Mouse (Mus musculus) liver, adult 2 months (tissue): ENCODE measurements around the gene Gas2. TPM values are rescaled to one million over a fixed set of nuclear protein-coding genes. Genes with fewer than 3 reads are reported as not detected.

ENCODE experiments used
- DNase-seq: peaks from one replicate; pipeline ENCODE4 v3.0.0-alpha.2; 2011; ENCODE audit warnings: low read depth, low spot score; ENCODE audit errors: extremely low read depth
- H3K27ac ChIP-seq: fragments of 200-500 bp; replicated peaks from 2 replicates; pipeline ENCODE4 v1.5.1; 2012; ENCODE audit warnings: low read depth, mild to moderate bottlenecking, control low read depth, inconsistent platforms, low read length; ENCODE audit not compliant: insufficient read depth
- H3K27me3 ChIP-seq: fragments of 200-500 bp; 2 replicates; pipeline ENCODE4 v1.6.1; 2012; ENCODE audit warnings: mild to moderate bottlenecking, moderate library complexity, low read length, inconsistent platforms; ENCODE audit not compliant: control insufficient read depth, insufficient read depth
- H3K36me3 ChIP-seq: fragments of 200-500 bp; 2 replicates; pipeline ENCODE4 v1.6.1; 2012; ENCODE audit warnings: low read length, inconsistent platforms; ENCODE audit not compliant: control insufficient read depth, insufficient read depth
- H3K4me1 ChIP-seq: fragments of 200-500 bp; 2 replicates; pipeline ENCODE4 v1.6.1; 2011; ENCODE audit warnings: low read length; ENCODE audit not compliant: control insufficient read depth, insufficient read depth
- H3K4me3 ChIP-seq: fragments of 200-500 bp; 2 replicates; pipeline ENCODE4 v1.5.1; 2011; ENCODE audit warnings: low read depth, mild to moderate bottlenecking, control low read depth, low read length, moderate library complexity; ENCODE audit not compliant: insufficient read depth
- H3K79me2 ChIP-seq: fragments of 200-500 bp; 2 replicates; pipeline ENCODE4 v1.6.1; 2012; ENCODE audit warnings: inconsistent platforms, mild to moderate bottlenecking, low read length, moderate library complexity; ENCODE audit not compliant: control insufficient read depth, insufficient read depth
- H3K9ac ChIP-seq: fragments of 200-500 bp; 2 replicates; pipeline ENCODE4 v1.6.1; 2012; ENCODE audit warnings: low read depth, mild to moderate bottlenecking, control low read depth, inconsistent platforms, low read length
- CTCF ChIP-seq: fragments of 200-500 bp; IDR thresholded peaks from 2 replicates; pipeline ENCODE4 v1.5.1; 2011; ENCODE audit warnings: low read depth, low read length, control low read depth
- POLR2A ChIP-seq: fragments of 200-500 bp; IDR thresholded peaks from 2 replicates; pipeline ENCODE4 v1.6.1; 2011; ENCODE audit warnings: low read length, control low read depth; ENCODE audit not compliant: insufficient read depth; ENCODE audit errors: extremely low read depth
- WGBS: fragments of 180-500 bp; shearing (Covaris S2); methylation state at CpG from one replicate; pipeline ENCODE4 v1.1.7; 2018; 5-methylcytosine and 5-hydroxymethylcytosine counted together
- polyA plus RNA-seq: library from polyadenylated mRNA; depleted of rRNA; stranded (reverse); fragments of >200 nt; gene quantifications from 2 replicates; pipeline ENCODE4 v1.2.3, GENCODE M21; 2012; rRNA removed
- total RNA-seq: library from RNA; depleted of rRNA; stranded (reverse); fragments of >200 nt; gene quantifications from 2 replicates; pipeline ENCODE4 v1.2.3, GENCODE M21; 2014; rRNA removed

Gas2 gene
- total and polyA plus RNA-seq, 2 experiments: 15.7 to 43.6 TPM

- Histone ChIP-seq H3K9ac (no peak within 1 kb of the TSS), H3K36me3 (no peaks in the 10 kb centered on the region), H3K4me3 (no peak within 1 kb of the TSS), H3K79me2 (no peaks in the 10 kb centered on the region), H3K27me3 (no peaks in the 10 kb centered on the region), H3K27ac (no peak within 1 kb of the TSS), H3K4me1 (no peaks in the 10 kb centered on the region)
- no peak for DNase-seq
- TF ChIP-seq CTCF (no peak), POLR2A (no peak)
- 81% methylated on average over 3 of the region's 3 CpGs for WGBS
These were observed 153.8 kb downstream of the Gas2 start, which contains the start of gene 1700015G11Rik for GRCm38 (mm10) chr7:52015628-52016027. Gene 1700015G11Rik (minus strand): TSS chr7:52015728.

DNA sequence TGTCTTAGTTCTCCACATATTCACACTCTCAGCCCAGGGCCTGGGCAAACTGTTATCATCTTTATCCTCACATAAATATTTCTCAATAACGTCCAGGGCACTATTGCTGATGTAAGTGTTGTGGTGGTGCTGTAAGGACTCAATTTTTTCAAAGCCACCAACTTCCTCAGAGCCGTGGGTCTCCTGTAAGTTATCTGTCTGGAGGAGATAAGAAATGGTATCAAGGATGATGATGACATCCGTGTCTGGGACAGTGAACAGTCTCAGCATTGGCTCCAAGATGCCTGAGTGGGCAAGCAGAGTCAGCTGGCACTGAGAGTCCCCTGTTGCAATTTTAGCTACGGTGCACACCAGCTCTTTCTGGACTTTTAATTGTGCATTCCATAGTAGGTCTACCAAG is 160.2 kb downstream of the Gas2 start:
- WGBS: 74% methylated on average over 4 of the region's 4 CpGs
- no peak for DNase-seq
- no peak for TF ChIP-seq CTCF
- no peak for TF ChIP-seq POLR2A
- no peak overlapping the region for H3K9ac ChIP-seq
- no peak overlapping the region for H3K4me3 ChIP-seq
- no peaks in the 10 kb centered on the region for H3K79me2 ChIP-seq
- H3K27ac ChIP-seq: no peak overlapping the region
- no peaks in the 10 kb centered on the region for H3K27me3 ChIP-seq
- H3K36me3 ChIP-seq: no peaks in the 10 kb centered on the region
- H3K4me1 ChIP-seq: no peaks in the 10 kb centered on the region

DNA sequence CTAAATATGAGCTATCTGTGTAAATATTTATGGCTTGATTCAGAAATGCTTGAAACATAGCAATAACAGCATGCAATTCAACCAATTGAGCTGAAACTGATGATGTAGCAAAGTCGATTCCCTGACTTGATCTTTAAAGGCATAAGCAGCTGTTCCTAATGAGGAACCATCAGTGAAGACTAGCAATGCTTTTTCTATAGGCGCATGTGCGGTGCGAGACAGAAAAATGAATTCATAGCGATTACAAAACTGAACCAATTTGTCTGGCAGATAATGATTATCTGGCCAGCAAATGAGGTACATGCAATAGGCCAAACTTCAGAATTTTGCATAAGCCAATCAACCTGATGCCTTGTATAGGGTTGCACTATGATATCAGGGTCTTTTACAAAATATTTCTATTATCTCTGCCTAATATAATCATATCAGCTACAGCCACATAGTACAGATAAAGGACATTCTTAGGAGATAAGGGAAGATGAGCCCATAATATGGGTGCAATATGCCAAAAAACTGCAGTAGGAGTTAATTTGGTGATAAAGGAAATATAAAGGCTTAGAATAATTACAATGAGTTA is 162.3 kb downstream of the Gas2 start:
- H3K36me3 ChIP-seq: no peaks in the 10 kb centered on the region
- no peak for DNase-seq
- no peak overlapping the region for H3K4me3 ChIP-seq
- no peak for TF ChIP-seq POLR2A
- TF ChIP-seq CTCF: no peak
- WGBS: 90% methylated on average over 5 of the region's 5 CpGs
- no peaks in the 10 kb centered on the region for H3K4me1 ChIP-seq
- H3K27ac ChIP-seq: no peak overlapping the region
- no peaks in the 10 kb centered on the region for H3K79me2 ChIP-seq
- H3K27me3 ChIP-seq: no peaks in the 10 kb centered on the region
- no peak overlapping the region for H3K9ac ChIP-seq

- no peaks in the 10 kb centered on the region for H3K79me2 ChIP-seq
- 45% methylated on average over 8 of the region's 8 CpGs for WGBS
- no peaks in the 10 kb centered on the region for H3K27me3 ChIP-seq
- no peak overlapping the region for H3K9ac ChIP-seq
- no peaks in the 10 kb centered on the region for H3K4me1 ChIP-seq
- no peak overlapping the region for H3K4me3 ChIP-seq
- H3K27ac ChIP-seq: no peak overlapping the region
- TF ChIP-seq CTCF: no peak
- no peak for TF ChIP-seq POLR2A
- peak; percentile 37 for DNase-seq
- H3K36me3 ChIP-seq: no peaks in the 10 kb centered on the region
These were observed 176.1 kb downstream of the Gas2 start for GRCm38 (mm10) chr7:52037600-52038582.

Other genes starting within 250 kb of the Gas2 start
- not detected in 2 replicates for gene Slc17a6, start 240.0 kb upstream of the Gas2 start, total RNA-seq
- not detected in 2 replicates for gene Slc17a6, start 240.0 kb upstream of the Gas2 start, polyA plus RNA-seq
- gene Fancf, start 252 bp downstream of the Gas2 start, total RNA-seq: 4.9 and 6.1 TPM in 2 replicates
- gene Fancf, start 252 bp downstream of the Gas2 start, polyA plus RNA-seq: 6.0 and 6.4 TPM in 2 replicates
- 12.7 and 15.9 TPM in 2 replicates for gene Svip, start 144.0 kb downstream of the Gas2 start, total RNA-seq
- 4.4 and 5.6 TPM in 2 replicates for gene Svip, start 144.0 kb downstream of the Gas2 start, polyA plus RNA-seq
- gene 1700015G11Rik, start 153.7 kb downstream of the Gas2 start, total RNA-seq: not detected in 2 replicates
- gene 1700015G11Rik, start 153.7 kb downstream of the Gas2 start, polyA plus RNA-seq: not detected in 2 replicates